Mouse (Mus musculus) CH12.LX (cell line): ENCODE measurements around the gene Spin1. TPM values are rescaled to one million over a fixed set of nuclear protein-coding genes. Genes with fewer than 3 reads are reported as not detected.

ENCODE experiments used
- DNase-seq: peaks from one replicate; pipeline ENCODE4 v3.0.0-alpha.2; 2013; ENCODE audit errors: extremely low read depth
- H3K27ac ChIP-seq: 2 replicates; pipeline ENCODE4 v1.5.1; 2012; ENCODE audit warnings: low read depth, mild to moderate bottlenecking, control low read depth, moderate library complexity; ENCODE audit not compliant: insufficient read depth
- H3K27me3 ChIP-seq: replicated peaks from 2 replicates; pipeline ENCODE3; 2012; ENCODE audit warnings: inconsistent platforms
- H3K36me3 ChIP-seq, 2 experiments: replicated peaks in 1 of 2; 2 replicates each; pipeline versions ENCODE3 to v1.6.1; 2012; ENCODE audit warnings: inconsistent platforms in 1 of 2, low read length in 1 of 2, mild to moderate bottlenecking in 1 of 2, mixed read lengths in 1 of 2, moderate library complexity in 1 of 2; ENCODE audit not compliant: control insufficient read depth in 1 of 2, insufficient read depth in 1 of 2
- H3K4me1 ChIP-seq, 2 experiments: 2 replicates each; pipeline ENCODE4 v1.6.1; 2012; ENCODE audit warnings: inconsistent platforms in 1 of 2, moderate library complexity in 1 of 2; ENCODE audit not compliant: insufficient read depth in 2 of 2, control insufficient read depth in 1 of 2
- H3K4me2 ChIP-seq: 2 replicates; pipeline ENCODE4 v1.6.1; 2012; ENCODE audit warnings: low read depth, mild to moderate bottlenecking, control low read depth; ENCODE audit not compliant: poor library complexity, insufficient read depth, severe bottlenecking
- H3K4me3 ChIP-seq, 3 experiments: fragments of 150-350 bp in 1 of 3; sonication (generic) in 1 of 3; replicated peaks in 1 of 3; 2 replicates each; pipeline versions ENCODE3 to v1.5.1; 2011 to 2012; ENCODE audit warnings: low read depth in 2 of 3, low read length in 2 of 3, mild to moderate bottlenecking in 2 of 3, moderate library complexity in 2 of 3, control low read depth in 1 of 3, improper control_type of control experiment in 1 of 3, inconsistent platforms in 1 of 3, mixed read lengths in 1 of 3; ENCODE audit not compliant: poor library complexity in 1 of 3
- H3K79me2 ChIP-seq: replicated peaks from 2 replicates; pipeline ENCODE4 v1.6.1; 2012; ENCODE audit warnings: mild to moderate bottlenecking, moderate library complexity; ENCODE audit not compliant: control insufficient read depth, poor library complexity, insufficient read depth, severe bottlenecking; ENCODE audit errors: extremely low read depth
- H3K9ac ChIP-seq: 2 replicates; pipeline ENCODE4 v1.6.1; 2012; ENCODE audit warnings: low read depth, mild to moderate bottlenecking, control low read depth, moderate library complexity; ENCODE audit not compliant: insufficient read depth
- H3K9me3 ChIP-seq: replicated peaks from 2 replicates; pipeline ENCODE3; 2012; ENCODE audit warnings: low read length, inconsistent platforms, mixed read lengths
- BHLHE40 ChIP-seq: IDR thresholded peaks from 2 replicates; pipeline ENCODE4 v1.6.1; 2011; ENCODE audit warnings: mild to moderate bottlenecking, low read depth, low read length, improper control_type of control experiment
- CHD2 ChIP-seq: IDR thresholded peaks from 2 replicates; pipeline ENCODE4 v1.6.1; 2011; ENCODE audit warnings: low read length, improper control_type of control experiment
- CTCF ChIP-seq, 2 experiments: IDR thresholded peaks in 1 of 2; conservative IDR thresholded peaks in 1 of 2; 2 replicates each; pipeline ENCODE4 v1.5.1; 2011 to 2012; ENCODE audit warnings: low read depth in 2 of 2, low read length in 2 of 2, improper control_type of control experiment in 1 of 2, inconsistent platforms in 1 of 2, mild to moderate bottlenecking in 1 of 2, moderate library complexity in 1 of 2
- ELF1 ChIP-seq: IDR thresholded peaks from 2 replicates; pipeline ENCODE4 v1.6.1; 2014; ENCODE audit warnings: low read depth, mild to moderate bottlenecking, inconsistent platforms, low read length, improper control_type of control experiment
- EP300 ChIP-seq: IDR thresholded peaks from 2 replicates; pipeline ENCODE4 v1.6.1; 2011; ENCODE audit warnings: low read length, improper control_type of control experiment
- ETS1 ChIP-seq: conservative IDR thresholded peaks from 2 replicates; pipeline ENCODE4 v1.6.1; 2012; ENCODE audit warnings: low read depth, mild to moderate bottlenecking, inconsistent platforms, low read length, improper control_type of control experiment, moderate library complexity
- IRF4 ChIP-seq: IDR thresholded peaks from 2 replicates; pipeline ENCODE4 v1.6.1; 2014; ENCODE audit warnings: low read depth, mild to moderate bottlenecking, inconsistent platforms, low read length, improper control_type of control experiment
- JUN ChIP-seq: IDR thresholded peaks from 2 replicates; pipeline ENCODE4 v1.6.1; 2011; ENCODE audit warnings: low read depth, mild to moderate bottlenecking, low read length, improper control_type of control experiment, moderate library complexity; ENCODE audit not compliant: insufficient read depth
- JUND ChIP-seq: conservative IDR thresholded peaks from 2 replicates; pipeline ENCODE4 v1.6.1; 2011; ENCODE audit warnings: low read depth, low read length, improper control_type of control experiment
- MAFK ChIP-seq: IDR thresholded peaks from 2 replicates; pipeline ENCODE4 v1.6.1; 2011; ENCODE audit warnings: low read length, improper control_type of control experiment; ENCODE audit not compliant: insufficient replicate concordance
- MAX ChIP-seq: IDR thresholded peaks from 2 replicates; pipeline ENCODE4 v1.6.1; 2011; ENCODE audit warnings: low read length, improper control_type of control experiment
- MEF2A ChIP-seq: IDR thresholded peaks from 2 replicates; pipeline ENCODE4 v1.6.1; 2014; ENCODE audit warnings: low read depth, mild to moderate bottlenecking, inconsistent platforms, low read length, improper control_type of control experiment, borderline replicate concordance
- MYC ChIP-seq: IDR thresholded peaks from 2 replicates; pipeline ENCODE4 v1.6.1; 2011; ENCODE audit warnings: low read depth, mild to moderate bottlenecking, improper control_type of control experiment, low read length
- NELFE ChIP-seq: IDR thresholded peaks from 2 replicates; pipeline ENCODE4 v1.6.1; 2011; ENCODE audit warnings: low read depth, low read length, improper control_type of control experiment
- NRF1 ChIP-seq: IDR thresholded peaks from 2 replicates; pipeline ENCODE4 v1.6.1; 2014; ENCODE audit warnings: low read depth, mild to moderate bottlenecking, inconsistent platforms, low read length, improper control_type of control experiment, moderate library complexity
- PAX5 ChIP-seq: IDR thresholded peaks from 2 replicates; pipeline ENCODE4 v1.6.1; 2012; ENCODE audit warnings: low read length, inconsistent platforms, mixed read lengths
- RAD21 ChIP-seq: IDR thresholded peaks from 2 replicates; pipeline ENCODE4 v1.6.1; 2011; ENCODE audit warnings: low read depth, mild to moderate bottlenecking, low read length, improper control_type of control experiment, moderate library complexity
- RCOR1 ChIP-seq: conservative IDR thresholded peaks from 2 replicates; pipeline ENCODE4 v1.6.1; 2012; ENCODE audit warnings: low read depth, mild to moderate bottlenecking, inconsistent platforms, low read length, improper control_type of control experiment
- SIN3A ChIP-seq: IDR thresholded peaks from 2 replicates; pipeline ENCODE4 v1.6.1; 2012; ENCODE audit warnings: low read length, improper control_type of control experiment, inconsistent platforms
- TBP ChIP-seq: conservative IDR thresholded peaks from 2 replicates; pipeline ENCODE4 v1.6.1; 2011; ENCODE audit warnings: low read depth, low read length, improper control_type of control experiment
- TCF12 ChIP-seq: IDR thresholded peaks from 2 replicates; pipeline ENCODE4 v1.6.1; 2014; ENCODE audit warnings: low read depth, mild to moderate bottlenecking, inconsistent platforms, low read length, improper control_type of control experiment
- UBTF ChIP-seq: IDR thresholded peaks from 2 replicates; pipeline ENCODE4 v1.6.1; 2012; ENCODE audit warnings: low read depth, mild to moderate bottlenecking, inconsistent platforms, low read length, improper control_type of control experiment, moderate library complexity
- USF1 ChIP-seq: IDR thresholded peaks from 2 replicates; pipeline ENCODE4 v1.6.1; 2014; ENCODE audit warnings: low read depth, mild to moderate bottlenecking, inconsistent platforms, low read length, improper control_type of control experiment
- ZC3H11A ChIP-seq: IDR thresholded peaks from 2 replicates; pipeline ENCODE4 v1.6.1; 2012; ENCODE audit warnings: low read depth, mild to moderate bottlenecking, inconsistent platforms, low read length, improper control_type of control experiment
- ZMIZ1 ChIP-seq: IDR thresholded peaks from 2 replicates; pipeline ENCODE4 v1.6.1; 2012; ENCODE audit warnings: low read depth, mild to moderate bottlenecking, inconsistent platforms, low read length, improper control_type of control experiment
- ZNF384 ChIP-seq: IDR thresholded peaks from 2 replicates; pipeline ENCODE4 v1.6.1; 2012; ENCODE audit warnings: low read depth, low read length, improper control_type of control experiment, inconsistent platforms
- dilution Hi-C: fragments of 300-500 bp; cut with MboI; formaldehyde crosslinking; loops from 2 replicates; pipeline ENCODE4 v1.14.3; 2020; ENCODE audit warnings: low sequenced_read_pairs; ENCODE audit not compliant: extremely low pct_unique_long_range_greater_than_20kb, extremely low pct_ligation_motif_present
- in situ Hi-C: fragments of 300-500 bp; cut with MboI; formaldehyde crosslinking; loops from 3 replicates; pipeline ENCODE4 v1.14.3; 2019; ENCODE audit warnings: low sequenced_read_pairs, low pct_ligation_motif_present, low pct_unique_long_range_greater_than_20kb, mixed read lengths
- polyA plus RNA-seq: library from polyadenylated mRNA; unstranded; fragments of >175 nt; gene quantifications from 2 replicates; pipeline ENCODE4 v1.2.1, GENCODE M21; 2012; ENCODE audit warnings: low read depth; ENCODE audit not compliant: insufficient read length
- total RNA-seq, 2 experiments: library from RNA; depleted of rRNA; stranded (reverse); fragments of 300-350 nt in 1 of 2; fragments of >200 nt in 1 of 2; gene quantifications; 2 replicates each; pipeline ENCODE4 v1.2.3; 2012 to 2014

Gene Spin1
- total and polyA plus RNA-seq, 3 experiments = 15.2 to 37.8 (median 25.4) TPM

DNA sequence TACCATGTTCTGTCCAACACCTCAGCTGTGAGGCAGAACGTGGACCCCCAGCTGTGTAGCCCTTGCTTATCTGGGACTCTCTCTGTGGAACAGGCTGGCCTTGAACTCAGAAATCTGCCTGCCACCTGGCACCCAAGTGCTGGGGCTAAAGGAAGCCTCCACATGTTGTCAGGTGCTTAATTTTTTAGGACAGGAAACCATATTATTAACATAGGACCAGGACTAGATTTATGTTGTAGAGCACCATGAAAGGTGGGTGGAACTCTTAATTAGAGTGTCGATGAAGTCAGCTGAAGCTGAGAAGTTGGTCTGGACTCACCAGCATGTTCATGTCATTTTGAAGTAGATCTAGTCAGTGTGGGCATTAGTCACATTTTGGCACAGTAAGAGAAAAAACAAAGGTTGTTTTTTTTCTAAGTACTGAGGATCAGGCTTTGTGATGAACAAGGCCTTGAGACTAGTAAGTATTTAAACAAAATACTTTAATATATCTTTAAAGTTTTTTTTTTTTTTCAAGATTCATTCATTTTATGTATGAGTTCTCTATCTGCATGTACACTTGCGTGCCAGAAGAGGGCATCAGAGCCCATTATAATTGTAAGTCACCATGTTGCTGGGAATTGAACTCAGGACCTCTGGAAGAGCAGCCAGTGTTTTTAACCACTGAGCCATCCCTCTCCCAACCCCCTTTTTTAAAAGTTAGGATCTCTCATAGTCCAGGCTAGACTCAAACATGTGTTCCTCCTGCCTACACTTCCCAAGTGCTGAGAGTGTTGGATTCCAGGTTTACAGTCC is 5.4 kb downstream of the Spin1 start:
- dilution Hi-C loops = no loop called here
- H3K9ac ChIP-seq = no peak overlapping the region
- H3K4me3 ChIP-seq = no peak overlapping the region
- no peaks in the 10 kb centered on the region for H3K27me3 ChIP-seq
- H3K4me2 ChIP-seq = no peak overlapping the region
- peaks cover 45% of the 10 kb centered on the region for H3K9me3 ChIP-seq
- no peak for DNase-seq
- H3K79me2 ChIP-seq = peaks cover 74% of the 10 kb centered on the region
- H3K27ac ChIP-seq = no peak overlapping the region
- in situ Hi-C loops = no loop called here
- peaks cover 0 to 53% of the 10 kb centered on the region in 2 experiments for H3K36me3 ChIP-seq
- no peak for TF ChIP-seq ZMIZ1
- no peak for TF ChIP-seq MYC
- no peak for TF ChIP-seq JUN
- TF ChIP-seq ZNF384 = peak; percentile 47; the same call in 1 of the 2 replicates
- no peak for TF ChIP-seq ZC3H11A
- peak; percentile 1 for TF ChIP-seq RAD21
- TF ChIP-seq CTCF (conservative IDR thresholded peaks at IDR 0.05 in 1 of 2, IDR thresholded peaks at IDR 0.05 in 1 of 2; ENCODE audit: low read depth in 2 of 2, low read length in 2 of 2) = peak in 1 of 2 experiments; percentile 22; a peak in 2 of 4 replicates
- no peak for TF ChIP-seq PAX5
- H3K4me1 ChIP-seq = peaks cover 2 to 58% of the 10 kb centered on the region in 2 experiments; a peak in 3 of 4 replicates

DNA sequence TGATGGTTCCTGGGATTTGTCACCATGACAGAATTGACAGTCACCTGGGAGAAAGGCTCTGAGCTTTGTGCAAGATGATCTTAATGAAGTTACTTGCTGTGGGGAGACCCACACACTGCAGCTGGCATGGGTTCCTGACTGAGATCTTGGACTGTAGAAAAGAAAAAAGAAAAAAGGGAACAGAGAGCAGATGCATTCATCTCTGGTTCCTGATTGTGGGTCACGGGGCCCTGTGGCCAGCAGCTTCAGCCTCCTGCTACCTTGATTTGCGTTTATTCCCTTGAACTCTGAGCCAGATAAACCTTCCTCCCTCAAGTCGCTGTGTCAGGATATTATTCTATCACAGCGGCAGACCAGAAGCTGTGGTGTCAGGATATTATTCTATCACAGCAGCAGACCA is 6.1 kb downstream of the Spin1 start:
- Histone ChIP-seq H3K27ac (no peak overlapping the region), H3K9me3 (peaks cover 49% of the 10 kb centered on the region), H3K4me2 (no peak overlapping the region), H3K36me3 (peaks cover 0 to 57% of the 10 kb centered on the region in 2 experiments)
- TF ChIP-seq NRF1 (no peak), EP300 (peak; percentile 97), ZC3H11A (no peak), TBP (no peak), CHD2 (peak; percentile 69; the same call in 1 of the 2 replicates), UBTF (no peak), ETS1 (peak; percentile 50), IRF4 (peak; percentile 94), MYC (peak; percentile 59; the same call in 1 of the 2 replicates), SIN3A (peak; percentile 76; the same call in 1 of the 2 replicates), RCOR1 (no peak; the same call in 1 of the 2 replicates), JUND (peak; percentile 64), BHLHE40 (peak; percentile 81), ZNF384 (peak; percentile 72; the same call in 1 of the 2 replicates), MAX (0 out of 2 replicates have a peak, but pooled peaks have one; percentile 54), NELFE (no peak), ELF1 (peak; percentile 41; the same call in 1 of the 2 replicates), USF1 (peak; percentile 56), JUN (peak; percentile 49; the same call in 1 of the 2 replicates), TCF12 (peak; percentile 83), MAFK (0 out of 2 replicates have a peak, but pooled peaks have one; percentile 11), RAD21 (no peak; the same call in 1 of the 2 replicates), MEF2A (peak; percentile 48)
- TF ChIP-seq, all 38 proteins: peak for 16
- no peak overlapping the region for H3K9ac ChIP-seq
- in situ Hi-C loops (no loop called here), dilution Hi-C loops (no loop called here)
- DNase-seq = peak; percentile 77
- peaks cover 2 to 58% of the 10 kb centered on the region in 2 experiments; a peak in 3 of 4 replicates for H3K4me1 ChIP-seq
- no peaks in the 10 kb centered on the region for H3K27me3 ChIP-seq
- peaks cover 72% of the 10 kb centered on the region for H3K79me2 ChIP-seq
- no peak overlapping the region for H3K4me3 ChIP-seq
